Mouse (Mus musculus) CD4-positive, CD25-positive, alpha-beta regulatory T cell, adult 9 weeks (primary cell): Measurements from ENCODE around the gene Vmn1r148. TPM values are rescaled to one million over a fixed set of nuclear protein-coding genes. Genes with fewer than 3 reads are reported as not detected.

Source experiments
- polyA plus RNA-seq: library from polyadenylated mRNA; unstranded; fragments of 100-300 nt; shearing (Covaris generic); gene quantifications from one replicate; pipeline ENCODE4 v1.2.1, GENCODE M21; 2017

Vmn1r148 gene
- polyA plus RNA-seq = not detected

GRCm38 (mm10) chr7:22413283-22413682 lies at the start of gene Vmn1r148:
Gene Vmn1r148 (plus strand): TSS chr7:22413583.

GRCm38 (mm10) chr7:22370939-22371338 lies 42.4 kb upstream of the Vmn1r148 start, which contains the start of gene Gm8660:
Gene Gm8660 (minus strand): TSS chr7:22371039.

GRCm38 (mm10) chr7:22438129-22438528 lies 24.7 kb downstream of the Vmn1r148 start, which contains the start of gene Vmn1r149:
Gene Vmn1r149 (minus strand): TSS chr7:22438229.

GRCm38 (mm10) chr7:22463975-22464374 lies 50.6 kb downstream of the Vmn1r148 start, which contains the start of gene Gm10665:
Gene Gm10665 (minus strand): TSS chr7:22464075.

Other genes with a start within 250 kb of the Vmn1r148 start
- gene Vmn1r142, start 249.5 kb upstream of the Vmn1r148 start, polyA plus RNA-seq = not detected
- not detected for gene Vmn1r143, start 224.2 kb upstream of the Vmn1r148 start, polyA plus RNA-seq
- gene Gm8653, start 212.3 kb upstream of the Vmn1r148 start, polyA plus RNA-seq = not detected
- gene Gm8453, start 184.1 kb upstream of the Vmn1r148 start, polyA plus RNA-seq = not detected
- gene Gm4187, start 83.9 kb upstream of the Vmn1r148 start, polyA plus RNA-seq = not detected
- not detected for gene Gm8660, start 42.5 kb upstream of the Vmn1r148 start, polyA plus RNA-seq
- gene Vmn1r149, start 24.6 kb downstream of the Vmn1r148 start, polyA plus RNA-seq = not detected
- gene Gm10665, start 50.5 kb downstream of the Vmn1r148 start, polyA plus RNA-seq = not detected
- gene Vmn1r151, start 86.1 kb downstream of the Vmn1r148 start, polyA plus RNA-seq = not detected
- not detected for gene Vmn1r152, start 109.4 kb downstream of the Vmn1r148 start, polyA plus RNA-seq
- not detected for gene Gm8677, start 121.3 kb downstream of the Vmn1r148 start, polyA plus RNA-seq
- not detected for gene Gm4201, start 151.8 kb downstream of the Vmn1r148 start, polyA plus RNA-seq
- not detected for gene Gm4565, start 174.5 kb downstream of the Vmn1r148 start, polyA plus RNA-seq
- gene Vmn1r155, start 244.4 kb downstream of the Vmn1r148 start, polyA plus RNA-seq = not detected